Mouse (Mus musculus): ENCODE measurements at regions not wholly inside any gene's neighbourhood (a gene's known extent, or its start where the extent isn't known, plus 50 kb on each side); places are given as distances from the start of the nearest gene placed in this dataset.

GRCm38 (mm10) chr11:44330851-44331773, 68.8 kb upstream of the Il12b start:
- peak; percentile 10 to 54 for DNase-seq (ENCODE audit: low spot score in 2 of 2)

GRCm38 (mm10) chr11:44331774-44332129, 68.1 kb upstream of the Il12b start:
- no peak for DNase-seq (ENCODE audit: low spot score in 2 of 2)

GRCm38 (mm10) chr11:44340531-44340930, 59.3 kb upstream of the Il12b start:
- DNase-seq (ENCODE audit: low spot score in 2 of 2) = no peak

- DNase-seq (ENCODE audit: low spot score in 2 of 2) = no peak
Measured at GRCm38 (mm10) chr11:44348308-44348707, 51.6 kb upstream of the Il12b start.

GRCm38 (mm10) chr11:44349546-44349945, 50.3 kb upstream of the Il12b start:
- no peak for DNase-seq (ENCODE audit: low spot score in 2 of 2)

All from frontal cortex, postnatal 14 days (tissue).